Mouse (Mus musculus) liver, postnatal 0 days (tissue): ENCODE results near the gene Cbx5. TPM values are rescaled to one million over a fixed set of nuclear protein-coding genes. Genes with fewer than 3 reads are reported as not detected.

Source experiments
- ATAC-seq: fragments of 200-750 bp; cut with Nextera tagmentation; 2 replicates; pipeline ENCODE4 v1.8.0; 2017; ENCODE audit warnings: mild to moderate bottlenecking, moderate library complexity
- DNase-seq: peaks from one replicate; pipeline ENCODE4 v3.0.0-alpha.2; 2016
- H3K27ac ChIP-seq: fragments of 300-500 bp; sonication (generic); 2 replicates; pipeline ENCODE4 v1.5.1; 2014; ENCODE audit warnings: antibody characterized with exemption, moderate library complexity, mild to moderate bottlenecking, low read depth
- H3K27me3 ChIP-seq: fragments of 300-500 bp; sonication (generic); 2 replicates; pipeline ENCODE4 v1.6.1; 2014; ENCODE audit warnings: low read length, control low read depth, mixed read lengths; ENCODE audit not compliant: insufficient read depth
- H3K36me3 ChIP-seq: fragments of 300-500 bp; sonication (generic); replicated peaks from 2 replicates; pipeline ENCODE4 v1.6.1; 2014; ENCODE audit warnings: mild to moderate bottlenecking, control low read depth, low read length, moderate library complexity, mixed read lengths; ENCODE audit not compliant: insufficient read depth
- H3K4me1 ChIP-seq: fragments of 300-500 bp; sonication (generic); 2 replicates; pipeline ENCODE4 v1.6.1; 2014; ENCODE audit warnings: antibody characterized with exemption, mild to moderate bottlenecking, control low read depth; ENCODE audit not compliant: insufficient read depth
- H3K4me2 ChIP-seq: fragments of 300-500 bp; sonication (generic); 2 replicates; pipeline ENCODE4 v1.6.1; 2014; ENCODE audit warnings: low read depth, mild to moderate bottlenecking, low read length, moderate library complexity, mixed read lengths
- H3K4me3 ChIP-seq: fragments of 300-500 bp; sonication (generic); 2 replicates; pipeline ENCODE4 v1.5.1; 2014; ENCODE audit warnings: low read depth, low read length
- H3K9ac ChIP-seq: fragments of 300-500 bp; sonication (generic); replicated peaks from 2 replicates; pipeline ENCODE4 v1.6.1; 2014; ENCODE audit warnings: mild to moderate bottlenecking, moderate library complexity
- H3K9me3 ChIP-seq: fragments of 300-500 bp; sonication (generic); 2 replicates; pipeline ENCODE4 v1.6.1; 2016; ENCODE audit warnings: mild to moderate bottlenecking, control low read depth, low read length, mixed read lengths
- CTCF ChIP-seq: sonication (generic); IDR thresholded peaks from 2 replicates; pipeline ENCODE4 v1.5.1; 2016; ENCODE audit warnings: antibody characterized with exemption, low read depth
- EP300 ChIP-seq: IDR thresholded peaks from 2 replicates; pipeline ENCODE4 v1.6.1; 2016; ENCODE audit warnings: antibody characterized with exemption, low read depth, mild to moderate bottlenecking
- WGBS: fragments of 180-500 bp; shearing (Covaris S2); extraction: QIAGEN DNeasy Blood & Tissue Kit; methylation state at CpG from one replicate; pipeline ENCODE4 v1.1.7; 2014; ENCODE audit not compliant: insufficient replicate concordance; 5-methylcytosine and 5-hydroxymethylcytosine counted together
- polyA plus RNA-seq: library from polyadenylated mRNA; unstranded; fragments of >200 nt; fragmentation: Nextera tagmentation; extraction: Ambion mirVana; gene quantifications from 2 replicates; pipeline ENCODE4 v1.2.1, GENCODE M21; 2015

The Cbx5 gene
- polyA plus RNA-seq, 1 experiment from 2014 or later: 23.3 TPM

- Histone ChIP-seq H3K27me3 (peaks cover 17% of the 10 kb centered on the region), H3K4me1 (no peaks in the 10 kb centered on the region), H3K4me2 (no peak overlapping the region), H3K36me3 (peaks cover 9% of the 10 kb centered on the region; the same call in 1 of the 2 replicates), H3K9me3 (no peaks in the 10 kb centered on the region), H3K4me3 (no peak overlapping the region), H3K27ac (no peak overlapping the region), H3K9ac (no peak overlapping the region)
- TF ChIP-seq EP300 (no peak), CTCF (no peak)
- DNase-seq (no peak), ATAC-seq (no peak)
- WGBS: 69% methylated on average over 4 of the region's 4 CpGs
Observed at GRCm38 (mm10) chr15:103152890-103153610, 86.6 kb downstream of the Cbx5 start.

DNA sequence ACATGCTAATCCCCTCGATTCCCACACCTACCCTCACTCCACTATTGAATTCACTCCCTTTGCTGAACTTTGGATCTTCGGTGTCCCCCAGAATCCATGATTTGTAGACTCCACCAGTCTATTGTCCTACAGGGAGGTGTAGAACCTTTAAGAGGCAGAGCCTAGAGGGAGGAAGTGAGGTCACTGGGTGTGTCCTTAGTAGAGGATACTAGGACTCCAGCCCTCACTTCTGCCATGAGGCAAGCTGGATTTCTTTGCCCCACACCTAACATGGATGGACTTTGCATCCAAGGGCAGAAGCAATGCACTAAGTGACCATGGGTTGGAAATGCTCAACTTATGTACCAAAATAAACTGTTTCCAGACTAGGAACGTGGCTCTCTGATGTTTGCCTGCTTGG lies 87.2 kb downstream of the Cbx5 start:
- H3K27ac ChIP-seq: no peak overlapping the region
- WGBS: 75% methylated on average over 3 of the region's 3 CpGs
- TF ChIP-seq EP300 (no peak), CTCF (no peak)
- H3K27me3 ChIP-seq: peaks cover 24% of the 10 kb centered on the region
- DNase-seq (no peak), ATAC-seq (peak; percentile 54)
- no peak overlapping the region for H3K9ac ChIP-seq
- no peaks in the 10 kb centered on the region for H3K4me1 ChIP-seq
- H3K4me2 ChIP-seq: no peak overlapping the region
- peaks cover 9% of the 10 kb centered on the region; the same call in 1 of the 2 replicates for H3K36me3 ChIP-seq
- H3K4me3 ChIP-seq: no peak overlapping the region
- H3K9me3 ChIP-seq: no peaks in the 10 kb centered on the region

- no peak overlapping the region for H3K9ac ChIP-seq
- DNase-seq (no peak), ATAC-seq (no peak)
- H3K36me3 ChIP-seq: no peaks in the 10 kb centered on the region
- H3K4me3 ChIP-seq: no peak overlapping the region
- TF ChIP-seq CTCF (no peak), EP300 (no peak)
- no peak overlapping the region for H3K27ac ChIP-seq
- H3K4me2 ChIP-seq: no peak overlapping the region
- no peaks in the 10 kb centered on the region for H3K9me3 ChIP-seq
- peaks cover 3% of the 10 kb centered on the region; the same call in 1 of the 2 replicates for H3K4me1 ChIP-seq
- H3K27me3 ChIP-seq: peaks cover 56% of the 10 kb centered on the region
- WGBS: 58% methylated on average over 9 of the region's 9 CpGs
Observed at GRCm38 (mm10) chr15:103147779-103148178, 91.8 kb downstream of the Cbx5 start.

DNA sequence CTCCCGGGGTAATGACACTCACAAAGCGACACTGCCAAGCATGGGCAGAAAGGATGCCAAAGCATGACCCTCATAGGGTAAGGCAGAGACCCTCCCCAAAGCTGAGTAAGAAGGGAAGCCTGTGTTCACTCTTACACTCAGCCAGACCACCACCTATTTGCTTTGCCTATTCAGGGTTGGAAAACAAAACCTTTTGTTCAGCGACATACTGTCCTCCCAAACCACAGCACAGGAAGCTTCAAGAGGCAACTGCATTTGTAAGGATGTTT lies 92.3 kb downstream of the Cbx5 start:
- H3K27ac ChIP-seq: no peak overlapping the region
- H3K27me3 ChIP-seq: peaks cover 56% of the 10 kb centered on the region
- TF ChIP-seq EP300 (no peak), CTCF (no peak)
- no peaks in the 10 kb centered on the region for H3K36me3 ChIP-seq
- peaks cover 3% of the 10 kb centered on the region; the same call in 1 of the 2 replicates for H3K4me1 ChIP-seq
- DNase-seq (no peak), ATAC-seq (no peak)
- WGBS: 18% methylated on average over 3 of the region's 3 CpGs
- H3K9ac ChIP-seq: no peak overlapping the region
- no peaks in the 10 kb centered on the region for H3K9me3 ChIP-seq
- no peak overlapping the region for H3K4me3 ChIP-seq
- H3K4me2 ChIP-seq: no peak overlapping the region

DNA sequence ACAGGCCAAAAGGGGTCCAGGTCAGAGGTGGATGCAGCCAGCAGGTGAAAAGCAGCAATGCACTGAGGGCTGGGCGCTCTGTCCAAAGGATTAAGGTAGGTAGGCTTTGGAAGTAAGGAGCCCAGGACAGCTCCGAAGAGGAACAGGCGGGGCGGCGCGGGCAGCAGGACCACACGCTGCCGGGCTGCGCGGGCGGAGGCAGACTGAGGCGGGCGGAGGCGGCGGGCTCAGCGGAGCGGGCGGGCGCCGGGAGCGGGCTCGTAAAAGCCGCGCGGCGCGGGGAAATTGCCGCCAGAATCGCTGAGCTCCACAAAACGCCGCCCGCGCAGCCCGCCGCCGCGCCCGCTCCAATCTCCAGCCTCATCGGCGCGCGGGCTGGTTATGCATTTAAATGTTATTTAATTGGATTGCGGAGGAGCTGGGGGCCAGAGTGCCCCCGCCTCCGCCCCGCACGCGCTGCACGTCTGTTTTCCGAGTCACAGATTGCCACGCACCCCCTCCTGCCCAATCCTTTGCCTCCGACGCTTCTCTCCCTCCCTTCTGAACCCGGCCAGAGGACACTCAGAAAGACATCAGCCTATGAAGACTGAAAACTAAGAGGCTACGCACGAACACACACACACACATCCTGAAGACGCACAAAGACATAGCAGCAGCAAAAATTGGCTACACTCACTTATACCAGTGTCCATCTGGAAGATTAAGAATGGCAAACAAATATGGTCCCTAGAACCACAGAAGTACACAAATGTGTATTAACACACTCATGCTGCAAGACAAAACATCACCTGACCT lies 92.8 kb downstream of the Cbx5 start:
- Histone ChIP-seq H3K4me2 (peak overlapping the region; percentile 55), H3K4me1 (peaks cover 3% of the 10 kb centered on the region; the same call in 1 of the 2 replicates), H3K27me3 (peaks cover 56% of the 10 kb centered on the region), H3K4me3 (peak overlapping the region; percentile 30), H3K9me3 (no peaks in the 10 kb centered on the region), H3K9ac (no peak overlapping the region), H3K27ac (no peak overlapping the region), H3K36me3 (no peaks in the 10 kb centered on the region)
- TF ChIP-seq CTCF: no peak
- TF ChIP-seq EP300: no peak
- DNase-seq (peak; percentile 20), ATAC-seq (no peak)
- WGBS: 2% methylated on average over 47 of the region's 57 CpGs

DNA sequence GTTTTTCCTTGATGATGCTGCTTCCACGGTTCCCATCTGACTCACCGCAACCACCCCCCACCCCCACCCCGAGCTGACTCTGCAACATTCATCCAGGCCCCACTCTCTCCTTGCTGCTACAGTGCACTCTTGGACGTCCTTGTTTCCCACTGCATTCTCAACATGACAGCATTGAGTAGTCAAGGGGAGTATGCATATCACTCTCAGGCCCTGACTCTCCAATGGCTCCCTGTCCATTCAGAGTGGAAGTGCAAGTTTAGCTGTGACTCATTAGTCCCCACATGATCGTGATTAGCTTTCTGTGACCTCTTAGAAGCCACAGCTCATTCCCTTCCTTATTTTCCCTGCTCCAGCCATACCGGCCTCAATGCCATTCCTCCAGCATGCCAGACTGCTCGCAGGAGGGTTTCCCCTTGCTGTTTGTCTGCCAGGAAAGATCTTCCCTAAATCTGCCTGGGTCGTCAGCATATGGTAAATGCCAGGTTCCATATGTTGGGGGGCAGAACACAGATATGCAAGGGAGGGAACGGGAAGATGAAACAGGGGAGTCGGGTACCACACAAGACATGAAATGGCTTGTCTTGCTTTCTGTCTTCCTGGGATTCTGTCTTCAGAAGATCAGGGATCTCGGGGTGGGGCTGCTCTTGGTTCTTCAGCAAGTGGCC lies 93.8 kb downstream of the Cbx5 start:
- Histone ChIP-seq H3K9ac (no peak overlapping the region), H3K27ac (no peak overlapping the region), H3K4me2 (no peak overlapping the region), H3K36me3 (no peaks in the 10 kb centered on the region), H3K4me3 (no peak overlapping the region), H3K4me1 (peaks cover 3% of the 10 kb centered on the region; the same call in 1 of the 2 replicates), H3K9me3 (no peaks in the 10 kb centered on the region), H3K27me3 (peaks cover 62% of the 10 kb centered on the region)
- ATAC-seq: no peak
- TF ChIP-seq CTCF: no peak
- DNase-seq: no peak
- 66% methylated on average over 11 of the region's 11 CpGs for WGBS
